In genomic region chr3:90247960-90248745, GRCm38 (mm10) we compare ENCODE assay signal across 8 mouse cellular contexts. TPM values are rescaled to one million over a fixed set of nuclear protein-coding genes. Genes with fewer than 3 reads are reported as not detected.
DNase-seq lines count a peak whose midpoint lies in the region; ATAC-seq and TF ChIP-seq lines count a peak whose summit lies in the region.

Slc39a1 (plus strand) TSS chr3:90248172.

- H3K79me2 ChIP-seq in MEL (ENCODE audit: control insufficient read depth, insufficient read depth, low read length, poor library complexity): peaks cover 7% of the 10 kb centered on the region

- TF ChIP-seq RAD21 in MEL (IDR thresholded peaks at IDR 0.05; ENCODE audit: low read depth, low read length): no peak

- 1% methylated on average over 44 of the region's 44 CpGs for WGBS in cerebellum, adult 2 months
- WGBS in lung, embryonic 16.5 days: 0% methylated on average over 44 of the region's 44 CpGs

- H3K36me3 ChIP-seq in MEL (ENCODE audit: control insufficient read depth in 1 of 2, insufficient read depth in 2 of 2, low read length in 2 of 2): peaks cover 0 to 7% of the 10 kb centered on the region in 2 experiments; a peak in 2 of 4 replicates
- peaks cover 10% of the 10 kb centered on the region for H3K36me3 ChIP-seq in lung, embryonic 16.5 days (ENCODE audit: control insufficient read depth, insufficient read depth, low read length)

- H3K4me1 ChIP-seq in MEL (ENCODE audit: control insufficient read depth in 1 of 2, insufficient read depth in 2 of 2, low read length in 2 of 2): peaks cover 7 to 10% of the 10 kb centered on the region in 2 experiments; a peak in 2 of 4 replicates
- H3K4me1 ChIP-seq in cerebellum, adult 2 months (ENCODE audit: control insufficient read depth, insufficient read depth, low read length): peaks cover 5% of the 10 kb centered on the region
- peaks cover 9% of the 10 kb centered on the region for H3K4me1 ChIP-seq in lung, embryonic 16.5 days (replicated peaks; ENCODE audit: control insufficient read depth, insufficient read depth, low read length)

- TF ChIP-seq EP300 in MEL (IDR thresholded peaks at IDR 0.05; ENCODE audit: low read depth in 1 of 2, low read length in 2 of 2): no peak

- no peak for TF ChIP-seq CTCF in MEL (IDR thresholded peaks at IDR 0.05 in 2 of 3, conservative IDR thresholded peaks at IDR 0.05 in 1 of 3; ENCODE audit: control insufficient read depth in 1 of 3, insufficient read depth in 1 of 3, low read depth in 2 of 3, low read length in 3 of 3, poor library complexity in 1 of 3, severe bottlenecking in 1 of 3)
- no peak for TF ChIP-seq CTCF in cerebellum, adult 2 months (IDR thresholded peaks at IDR 0.05; ENCODE audit: borderline replicate concordance, insufficient read depth, low read depth, low read length)

- peak within 1 kb of the TSS; percentile 78 for H3K9ac ChIP-seq in MEL (ENCODE audit: control insufficient read depth, low read depth, low read length, poor library complexity, severe bottlenecking)
- H3K9ac ChIP-seq in lung, embryonic 16.5 days (ENCODE audit: low read length): peak within 1 kb of the TSS; percentile 90

- no peaks in the 10 kb centered on the region for H3K9me3 ChIP-seq in MEL (replicated peaks; ENCODE audit: insufficient read depth, low read length)
- no peaks in the 10 kb centered on the region for H3K9me3 ChIP-seq in lung, embryonic 16.5 days (ENCODE audit: control insufficient read depth, low read length)

- peak; percentile 98 for DNase-seq in MEL (ENCODE audit: low read depth, low spot score)
- DNase-seq in cerebellum, adult 2 months: peak; percentile 92 to 94
- DNase-seq in forelimb bud, embryonic 11.5 days (ENCODE audit: low read depth, low spot score): peak; percentile 96
- peak; percentile 92 for DNase-seq in layer of hippocampus, adult 9-10 months (ENCODE audit: low spot score)
- peak; percentile 88 for DNase-seq in ovary, postnatal 14 days (ENCODE audit: low spot score)
- peak; percentile 94 for DNase-seq in thymus, postnatal 14 days

- peak within 1 kb of the TSS; percentile 47 for H3K27ac ChIP-seq in MEL (ENCODE audit: control insufficient read depth, low read depth, low read length)
- H3K27ac ChIP-seq in cerebellum, adult 2 months (ENCODE audit: insufficient read depth, low read length): peak within 1 kb of the TSS; percentile 92
- peak within 1 kb of the TSS; percentile 97 for H3K27ac ChIP-seq in lung, embryonic 16.5 days (ENCODE audit: low read length)

- H3K27me3 ChIP-seq in MEL (ENCODE audit: control insufficient read depth in 1 of 2, insufficient read depth in 2 of 2, low read length in 2 of 2): no peaks in the 10 kb centered on the region
- H3K27me3 ChIP-seq in cerebellum, adult 2 months (ENCODE audit: control insufficient read depth, insufficient read depth, low read length): no peaks in the 10 kb centered on the region
- no peaks in the 10 kb centered on the region for H3K27me3 ChIP-seq in lung, embryonic 16.5 days (ENCODE audit: control insufficient read depth, insufficient read depth, low read depth, low read length)

- H3K4me3 ChIP-seq in MEL (ENCODE audit: control insufficient read depth in 1 of 2, insufficient read depth in 1 of 2, low read depth in 2 of 2, low read length in 2 of 2): peak within 1 kb of the TSS; percentile 72 to 98
- H3K4me3 ChIP-seq in cerebellum, adult 2 months (replicated peaks; ENCODE audit: insufficient read depth, low read depth, low read length): peak within 1 kb of the TSS; percentile 96
- peak within 1 kb of the TSS; percentile 87 for H3K4me3 ChIP-seq in lung, embryonic 16.5 days (ENCODE audit: low read length)

- H3K4me2 ChIP-seq in lung, embryonic 16.5 days (ENCODE audit: low read depth, low read length): peak within 1 kb of the TSS; percentile 80

- peak; percentile 86 to 90; a peak in 3 of 4 replicates for TF ChIP-seq POLR2A in MEL (IDR thresholded peaks at IDR 0.05; ENCODE audit: control insufficient read depth in 1 of 2, insufficient read depth in 1 of 2, low read depth in 1 of 2, low read length in 2 of 2, poor library complexity in 1 of 2)
- TF ChIP-seq POLR2A in cerebellum, adult 2 months (IDR thresholded peaks at IDR 0.05; ENCODE audit: borderline replicate concordance, insufficient read depth, low read length): peak; percentile 49; the same call in 1 of the 2 replicates

- ATAC-seq in hematopoietic stem cell, adult 5-6 weeks (replicated peaks in 1 of 2; ENCODE audit: insufficient read depth in 1 of 2, low FRiP score in 2 of 2, low TSS enrichment in 1 of 2, low read depth in 1 of 2, poor library complexity in 2 of 2, severe bottlenecking in 2 of 2): peak; percentile 94 to 96
- peak; percentile 96 for ATAC-seq in lung, embryonic 16.5 days (ENCODE audit: low read depth)

TF ChIP-seq in MEL, 35 proteins besides CTCF, POLR2A, EP300 and RAD21:
- TF ChIP-seq UBTF (IDR thresholded peaks at IDR 0.05; ENCODE audit: borderline replicate concordance, insufficient read depth, low read depth, low read length): 0 out of 2 replicates have a peak, but pooled peaks have one; percentile 40
- peak; percentile 45; the same call in 1 of the 2 replicates for TF ChIP-seq TCF12 (IDR thresholded peaks at IDR 0.05; ENCODE audit: low read depth, low read length)
- TF ChIP-seq ZMIZ1 (IDR thresholded peaks at IDR 0.05; ENCODE audit: low read depth, low read length): peak; percentile 97
- TF ChIP-seq SIN3A (IDR thresholded peaks at IDR 0.05; ENCODE audit: low read length): peak; percentile 78
- TF ChIP-seq GABPA (IDR thresholded peaks at IDR 0.05; ENCODE audit: low read depth, low read length): no peak
- no peak; the same call in 1 of the 2 replicates for TF ChIP-seq BHLHE40 (IDR thresholded peaks at IDR 0.05; ENCODE audit: borderline replicate concordance, low read depth, low read length)
- TF ChIP-seq POLR2AphosphoS5 (IDR thresholded peaks at IDR 0.05; ENCODE audit: borderline replicate concordance, low read depth, low read length): no peak
- peak; percentile 7; the same call in 1 of the 2 replicates for TF ChIP-seq USF1 (IDR thresholded peaks at IDR 0.05; ENCODE audit: low read depth, low read length)
- TF ChIP-seq MAX (IDR thresholded peaks at IDR 0.05; ENCODE audit: low read length): peak; percentile 22; the same call in 1 of the 2 replicates
- TF ChIP-seq MYB (IDR thresholded peaks at IDR 0.05; ENCODE audit: low read depth, low read length): 0 out of 2 replicates have a peak, but pooled peaks have one; percentile 7
- TF ChIP-seq ZKSCAN1 (IDR thresholded peaks at IDR 0.05; ENCODE audit: low read depth, low read length): no peak
- TF ChIP-seq NELFE (IDR thresholded peaks at IDR 0.05; ENCODE audit: low read depth, low read length): peak; percentile 92
- TF ChIP-seq ZC3H11A (IDR thresholded peaks at IDR 0.05; ENCODE audit: low read depth, low read length): no peak
- peak; percentile 63; the same call in 1 of the 2 replicates for TF ChIP-seq CHD1 (IDR thresholded peaks at IDR 0.05; ENCODE audit: low read depth, low read length)
- peak; percentile 79; the same call in 1 of the 2 replicates for TF ChIP-seq POLR2AphosphoS2 (IDR thresholded peaks at IDR 0.05; ENCODE audit: low read length)
- peak; percentile 59; the same call in 1 of the 2 replicates for TF ChIP-seq TBP (IDR thresholded peaks at IDR 0.05; ENCODE audit: low read depth, low read length)
- TF ChIP-seq HCFC1 (IDR thresholded peaks at IDR 0.05; ENCODE audit: low read depth, low read length): peak; percentile 71
- TF ChIP-seq MAZ (IDR thresholded peaks at IDR 0.05; ENCODE audit: low read depth, low read length): peak; percentile 88
- TF ChIP-seq CHD2 (IDR thresholded peaks at IDR 0.05; ENCODE audit: low read length): peak; percentile 68; the same call in 1 of the 2 replicates

RNA-seq across cellular contexts. Expression of gene Slc39a1, which starts in this region (rescaled TPM):
- total RNA-seq in MEL (2012; rRNA removed): 47.2 and 58.5 TPM in 2 replicates
- 10 to 100 TPM; 61.7 to 80.5 TPM for polyA plus RNA-seq in MEL (2012; ENCODE audit: insufficient read depth in 1 of 2, insufficient read length in 2 of 2, low read depth in 1 of 2, low replicate concordance in 2 of 2, missing spikeins in 1 of 2)
- 35.8 and 38.7 TPM in 2 replicates for polyA plus RNA-seq in cerebellum, adult 2 months (2012; rRNA removed)
- 48.2 and 61.7 TPM in 2 replicates for total RNA-seq in hematopoietic stem cell, adult 5-6 weeks (2017)
- polyA plus RNA-seq in lung, embryonic 16.5 days (2015; fragmentation: Nextera tagmentation; extraction: Ambion mirVana): 105 and 110 TPM in 2 replicates

Comparison
In these comparisons a context has a peak if more than half of its experiments do, and no peak if none do; other contexts are left out.
1. Peak in every context shown above with its lines: DNase-seq, ATAC-seq, H3K4me3 ChIP-seq and H3K27ac ChIP-seq.
2. H3K27ac ChIP-seq: peak in every context shown above with its lines; median percentile 97 in lung, embryonic 16.5 days; 92 in cerebellum, adult 2 months; 47 in MEL.